Mouse (Mus musculus) layer of hippocampus, adult 8-10 months (tissue): ENCODE data around the gene Hfe2. TPM values are rescaled to one million over a fixed set of nuclear protein-coding genes. Genes with fewer than 3 reads are reported as not detected.
"Not testable (repeated sequence)": the region's sequence is repeated elsewhere in the genome, so short reads cannot be mapped to it uniquely, and the experiment has no call there.

Experiments
- DNase-seq, 2 experiments: peaks; one replicate each; pipeline ENCODE4 v3.0.0; 2022; ENCODE audit warnings: low spot score in 2 of 2
- total RNA-seq, 4 experiments: library from RNA; stranded (reverse); gene quantifications; 2 replicates each; pipeline ENCODE4 v1.2.4; 2022

Gene Hfe2
- under 1 TPM in 2 of 4 experiments, not detected in 2; 0.16 to 0.22 TPM for total RNA-seq

DNA sequence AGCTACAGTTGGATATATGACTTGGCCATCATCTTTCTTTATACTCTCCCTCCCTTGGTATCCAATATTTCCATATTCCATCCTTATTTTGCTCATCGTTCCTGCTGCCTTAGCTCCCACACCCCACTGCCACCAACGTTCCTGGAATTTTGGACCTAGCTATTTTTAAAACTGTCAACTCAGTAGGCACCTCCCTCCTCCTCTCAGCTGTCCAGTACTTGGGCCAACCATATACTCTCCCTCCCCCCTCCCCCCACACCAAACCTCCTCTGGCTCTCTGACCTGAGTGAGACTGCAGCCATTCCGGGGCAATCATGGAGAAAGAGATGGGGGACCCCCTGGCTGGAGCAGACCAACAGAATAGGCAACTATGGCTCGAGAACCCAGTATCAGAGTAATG, at the start of gene Hfe2:
Gene Hfe2, plus strand, starts transcription at position 259 of the 400 bp plus-strand sequence.
- no peak for DNase-seq

DNA sequence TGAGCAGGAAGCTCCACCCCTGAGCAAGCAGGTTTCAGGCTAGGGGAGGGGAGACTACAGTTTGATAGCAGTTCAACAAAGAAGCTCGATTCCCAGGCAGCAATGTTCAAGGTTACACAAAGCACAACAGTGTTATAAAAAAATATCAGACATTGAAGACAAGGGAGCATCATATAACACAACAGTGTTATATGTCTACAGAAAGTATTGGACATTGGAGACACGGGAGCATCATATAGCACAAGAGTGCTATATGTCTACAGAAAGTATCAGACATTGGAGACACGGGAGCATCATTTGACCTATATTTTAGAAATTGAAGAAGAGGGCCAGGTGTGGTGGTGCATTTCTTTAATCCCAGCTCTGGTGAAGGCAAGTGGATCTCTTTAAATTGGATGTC, 47.9 kb upstream of the Hfe2 start:
- no peak for DNase-seq

GRCm38 (mm10) chr3:96477558-96477957, 47.4 kb upstream of the Hfe2 start:
- no peak for DNase-seq

DNA sequence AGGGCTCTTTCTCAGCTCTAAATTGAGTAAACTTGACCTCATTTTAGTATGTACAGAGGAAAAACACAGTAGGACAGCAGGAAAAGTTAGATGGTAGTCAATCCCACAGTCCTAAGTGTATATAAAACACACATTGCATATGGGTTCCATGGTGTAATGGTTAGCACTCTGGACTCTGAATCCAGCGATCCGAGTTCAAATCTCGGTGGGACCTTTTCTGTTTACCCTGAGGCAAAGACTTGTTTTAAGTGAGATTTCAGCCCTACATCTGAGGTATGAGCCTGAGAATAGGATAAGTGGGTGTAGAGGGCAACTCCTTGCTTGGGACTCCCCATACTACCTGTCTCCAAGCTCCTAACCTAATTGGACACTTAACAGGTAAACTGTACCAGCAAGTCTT, 45.7 kb upstream of the Hfe2 start:
- DNase-seq = no peak

DNA sequence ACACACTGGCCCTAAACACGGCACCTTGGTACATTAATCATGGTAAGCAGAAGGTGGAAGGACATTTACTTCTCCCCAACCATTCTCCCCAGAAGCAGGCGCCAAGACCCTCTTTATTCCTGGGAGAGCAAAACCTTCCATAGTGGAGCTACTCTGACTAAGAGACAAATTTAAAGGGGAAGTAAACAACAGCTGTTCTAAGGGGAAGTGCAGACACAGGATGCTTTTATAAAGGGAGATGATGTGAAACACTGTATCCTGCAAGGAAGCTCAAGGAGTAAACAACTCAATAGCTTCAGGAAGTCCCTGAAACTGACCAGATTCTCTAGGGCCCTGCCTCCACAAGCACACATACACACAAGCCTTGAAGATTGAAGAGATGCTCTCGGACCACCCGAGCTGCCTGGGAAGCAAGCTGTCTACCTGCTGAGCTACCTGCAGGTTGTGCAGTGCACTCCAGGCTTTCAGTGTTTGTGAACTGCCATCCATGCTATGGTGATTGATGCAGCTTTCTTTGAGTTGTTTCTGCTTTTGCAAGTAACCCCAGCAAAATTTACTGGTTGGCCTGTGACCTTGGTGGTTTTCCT, 44.2 kb upstream of the Hfe2 start:
- no peak for DNase-seq

- DNase-seq = no peak
Observed at GRCm38 (mm10) chr3:96481856-96482255, 43.1 kb upstream of the Hfe2 start.

DNA sequence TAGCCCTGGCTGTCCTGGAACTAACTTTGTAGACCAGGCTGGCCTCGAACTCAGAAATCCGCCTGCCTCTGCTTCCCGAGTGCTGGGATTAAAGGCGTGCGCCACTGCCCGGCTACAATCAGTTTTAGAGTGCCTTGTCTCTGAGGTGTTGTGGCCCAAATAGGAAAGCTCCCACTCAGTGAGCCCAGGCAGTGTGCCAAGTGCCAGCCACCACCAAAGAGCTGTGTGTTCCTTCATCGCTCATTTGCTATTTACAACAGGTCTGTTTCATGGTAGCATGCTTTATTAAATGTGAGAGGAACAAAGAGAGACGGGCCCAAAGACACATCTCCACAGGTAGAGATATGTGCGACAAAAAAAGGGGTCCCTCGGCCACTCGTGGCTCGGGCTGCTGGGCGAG, 42.5 kb upstream of the Hfe2 start:
- DNase-seq = no peak

DNA sequence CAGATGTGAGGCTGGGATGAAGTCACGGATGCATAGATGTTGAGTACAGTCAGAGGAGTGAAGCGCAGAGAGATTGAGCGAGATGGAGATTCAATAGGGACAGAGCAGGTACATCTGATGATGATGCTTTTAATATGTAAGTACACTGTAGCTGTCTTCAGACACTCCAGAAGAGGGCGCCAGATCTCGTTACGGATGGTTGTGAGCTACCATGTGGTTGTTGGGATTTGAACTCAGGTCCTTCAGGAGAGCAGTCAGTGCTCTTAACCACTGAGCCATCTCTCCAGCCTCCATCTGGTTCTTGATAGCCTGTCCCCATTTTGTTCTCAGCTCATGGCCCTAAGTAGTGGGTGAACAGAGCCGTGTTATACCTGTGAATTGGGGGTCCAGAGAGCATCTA, 41.9 kb upstream of the Hfe2 start:
- not testable (repeated sequence) for DNase-seq

GRCm38 (mm10) chr3:96483946-96484345, 41.0 kb upstream of the Hfe2 start:
- no peak for DNase-seq

DNA sequence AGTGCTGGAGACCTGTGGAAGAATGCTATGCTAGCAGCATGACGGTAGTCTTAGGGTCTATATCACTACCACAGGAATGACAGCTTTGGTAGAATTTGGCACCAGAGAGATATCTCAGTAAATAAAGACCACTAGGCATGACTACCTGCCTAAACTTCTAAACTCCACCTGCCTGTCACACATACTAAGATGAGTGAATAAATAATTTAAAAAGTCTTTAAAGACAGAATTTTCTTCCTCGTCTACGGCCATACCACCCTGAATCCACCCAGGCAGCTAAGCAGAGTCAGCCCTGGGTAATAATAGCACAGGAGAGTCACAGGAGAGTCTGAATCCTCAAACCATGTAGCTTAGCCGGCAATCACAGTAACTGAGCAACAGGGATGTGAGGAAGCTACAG, 40.1 kb upstream of the Hfe2 start:
- no peak for DNase-seq

- DNase-seq = no peak
Observed at GRCm38 (mm10) chr3:96485361-96485760, 39.6 kb upstream of the Hfe2 start.

DNA sequence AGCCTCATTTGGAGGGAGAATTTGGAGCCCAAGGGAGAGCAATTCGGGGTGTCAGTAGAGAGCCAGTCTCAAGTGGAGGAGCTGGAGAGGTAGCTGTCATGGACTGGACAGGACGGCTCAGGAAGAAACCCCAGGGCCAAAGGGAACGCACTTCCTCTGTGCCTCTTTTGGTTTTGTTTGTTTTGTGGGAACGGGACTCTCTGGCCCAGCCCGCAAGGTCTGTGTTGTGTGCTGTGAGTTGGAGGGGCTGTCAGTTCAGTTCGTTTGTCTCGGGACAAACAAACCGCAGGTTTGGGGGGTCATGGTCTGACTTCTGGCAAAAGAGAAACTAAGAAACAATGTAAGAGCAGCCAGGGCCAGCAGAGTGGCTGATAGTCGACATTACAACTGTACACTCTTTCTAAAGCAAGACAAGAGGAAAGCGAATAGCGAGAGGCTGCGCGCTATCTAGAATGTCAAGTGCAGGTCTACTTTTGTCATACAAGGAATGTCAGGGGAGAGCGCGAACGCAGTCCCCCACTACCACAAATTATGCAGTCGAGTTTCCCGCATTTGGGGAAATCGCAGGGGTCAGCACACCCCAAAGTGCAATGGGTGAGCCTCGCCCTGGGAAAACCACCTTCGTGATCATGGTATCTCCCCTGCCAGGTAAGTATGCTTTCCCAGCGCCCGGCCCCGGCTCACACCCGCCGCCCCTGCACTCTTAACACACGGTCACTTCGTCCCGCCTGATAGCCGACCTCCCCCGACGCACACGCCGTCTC, 38.7 kb upstream of the Hfe2 start:
- DNase-seq = not testable (repeated sequence)

DNA sequence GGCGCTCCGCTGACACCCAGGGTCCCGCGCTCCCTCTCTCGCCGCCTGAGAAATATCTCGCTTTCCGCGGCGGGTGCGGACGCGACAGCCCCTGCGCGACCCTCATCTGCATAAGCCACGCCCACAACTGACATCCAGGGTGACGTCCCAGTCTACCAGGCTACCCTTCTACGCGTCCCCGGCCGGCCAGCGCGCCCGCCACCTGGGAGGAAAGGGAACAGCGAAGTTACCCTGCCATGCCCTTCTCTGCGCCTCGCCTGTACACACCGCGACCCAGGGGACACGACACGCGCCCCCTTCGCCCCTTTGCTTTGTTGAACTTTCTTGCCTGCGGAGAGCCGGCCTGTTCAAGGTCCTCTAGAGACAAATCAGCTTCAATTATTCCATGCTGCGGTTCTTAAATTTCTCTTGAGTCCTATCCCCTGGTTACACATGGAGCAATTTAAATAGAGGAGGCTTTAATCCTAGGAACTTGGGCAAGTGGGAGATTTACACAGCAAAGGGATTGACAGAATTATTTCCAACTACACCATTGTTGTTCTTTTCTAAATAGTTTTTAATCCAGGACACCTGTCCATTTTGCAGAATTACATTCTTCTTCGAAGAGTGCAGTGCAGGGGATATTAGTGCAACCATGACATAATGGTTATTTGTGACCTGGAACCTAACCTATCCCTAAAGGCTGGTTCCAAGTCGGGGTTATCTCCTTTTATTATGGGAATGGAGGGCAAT, 38.0 kb upstream of the Hfe2 start:
- DNase-seq = not testable (repeated sequence)

- DNase-seq = no peak
Observed at GRCm38 (mm10) chr3:96487596-96488289, 37.2 kb upstream of the Hfe2 start.

DNA sequence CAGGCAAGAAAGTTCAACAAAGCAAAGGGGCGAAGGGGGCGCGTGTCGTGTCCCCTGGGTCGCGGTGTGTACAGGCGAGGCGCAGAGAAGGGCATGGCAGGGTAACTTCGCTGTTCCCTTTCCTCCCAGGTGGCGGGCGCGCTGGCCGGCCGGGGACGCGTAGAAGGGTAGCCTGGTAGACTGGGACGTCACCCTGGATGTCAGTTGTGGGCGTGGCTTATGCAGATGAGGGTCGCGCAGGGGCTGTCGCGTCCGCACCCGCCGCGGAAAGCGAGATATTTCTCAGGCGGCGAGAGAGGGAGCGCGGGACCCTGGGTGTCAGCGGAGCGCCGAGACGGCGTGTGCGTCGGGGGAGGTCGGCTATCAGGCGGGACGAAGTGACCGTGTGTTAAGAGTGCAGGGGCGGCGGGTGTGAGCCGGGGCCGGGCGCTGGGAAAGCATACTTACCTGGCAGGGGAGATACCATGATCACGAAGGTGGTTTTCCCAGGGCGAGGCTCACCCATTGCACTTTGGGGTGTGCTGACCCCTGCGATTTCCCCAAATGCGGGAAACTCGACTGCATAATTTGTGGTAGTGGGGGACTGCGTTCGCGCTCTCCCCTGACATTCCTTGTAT, 36.6 kb upstream of the Hfe2 start:
- DNase-seq = not testable (repeated sequence)

DNA sequence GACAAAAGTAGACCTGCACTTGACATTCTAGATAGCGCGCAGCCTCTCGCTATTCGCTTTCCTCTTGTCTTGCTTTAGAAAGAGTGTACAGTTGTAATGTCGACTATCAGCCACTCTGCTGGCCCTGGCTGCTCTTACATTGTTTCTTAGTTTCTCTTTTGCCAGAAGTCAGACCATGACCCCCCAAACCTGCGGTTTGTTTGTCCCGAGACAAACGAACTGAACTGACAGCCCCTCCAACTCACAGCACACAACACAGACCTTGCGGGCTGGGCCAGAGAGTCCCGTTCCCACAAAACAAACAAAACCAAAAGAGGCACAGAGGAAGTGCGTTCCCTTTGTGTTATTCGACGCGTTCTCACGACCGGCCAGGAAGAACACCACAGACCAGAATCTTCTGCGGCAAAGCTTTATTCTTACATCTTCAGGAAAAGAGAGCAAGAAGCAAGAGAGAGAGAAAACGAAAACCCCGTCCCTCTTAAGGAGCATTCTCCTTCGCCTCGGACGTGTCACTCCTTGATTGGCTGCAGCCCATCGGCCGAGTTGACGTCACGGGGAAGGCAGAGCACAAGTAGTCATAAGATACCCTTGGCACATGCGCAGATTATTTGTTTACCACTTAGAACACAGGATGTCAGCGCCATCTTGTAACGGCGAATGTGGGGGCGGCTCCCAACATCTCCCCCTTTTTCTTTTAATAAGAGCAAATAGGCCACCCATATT, 35.9 kb upstream of the Hfe2 start:
- DNase-seq = not testable (repeated sequence)

DNA sequence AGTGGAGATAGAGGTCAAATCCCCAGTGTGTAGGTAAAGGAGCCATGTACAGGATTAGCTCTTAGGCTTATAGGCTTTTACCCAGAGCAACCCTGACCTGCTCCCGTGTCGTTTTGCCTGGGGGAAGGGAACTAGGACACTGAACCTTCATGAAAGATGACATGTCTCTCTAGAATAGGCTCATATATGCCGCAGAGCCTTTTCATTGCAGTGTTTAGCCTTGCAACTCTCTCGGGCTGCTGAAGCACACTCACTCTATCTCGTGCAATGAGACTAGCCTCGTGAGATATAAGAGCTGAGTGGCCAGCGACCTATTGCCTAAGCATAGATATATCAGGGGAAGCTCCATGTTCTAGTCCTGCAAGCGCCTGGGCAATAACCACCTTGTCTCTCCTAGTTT, 35.3 kb upstream of the Hfe2 start:
- not testable (repeated sequence) for DNase-seq

DNA sequence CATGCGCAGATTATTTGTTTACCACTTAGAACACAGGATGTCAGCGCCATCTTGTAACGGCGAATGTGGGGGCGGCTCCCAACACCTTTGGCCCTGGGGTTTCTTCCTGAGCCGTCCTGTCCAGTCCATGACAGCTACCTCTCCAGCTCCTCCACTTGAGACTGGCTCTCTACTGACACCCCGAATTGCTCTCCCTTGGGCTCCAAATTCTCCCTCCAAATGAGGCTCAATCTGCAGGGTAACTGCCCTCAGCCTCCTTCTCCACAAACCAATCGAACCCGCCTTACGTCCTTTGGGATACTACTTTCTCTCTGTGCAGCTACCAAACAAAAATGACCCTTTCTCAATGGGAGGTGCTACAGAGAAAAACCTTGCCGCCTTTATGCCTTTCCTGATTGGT, 30.5 kb upstream of the Hfe2 start:
- not testable (repeated sequence) for DNase-seq

GRCm38 (mm10) chr3:96494912-96495311, 30.1 kb upstream of the Hfe2 start:
- no peak for DNase-seq

DNA sequence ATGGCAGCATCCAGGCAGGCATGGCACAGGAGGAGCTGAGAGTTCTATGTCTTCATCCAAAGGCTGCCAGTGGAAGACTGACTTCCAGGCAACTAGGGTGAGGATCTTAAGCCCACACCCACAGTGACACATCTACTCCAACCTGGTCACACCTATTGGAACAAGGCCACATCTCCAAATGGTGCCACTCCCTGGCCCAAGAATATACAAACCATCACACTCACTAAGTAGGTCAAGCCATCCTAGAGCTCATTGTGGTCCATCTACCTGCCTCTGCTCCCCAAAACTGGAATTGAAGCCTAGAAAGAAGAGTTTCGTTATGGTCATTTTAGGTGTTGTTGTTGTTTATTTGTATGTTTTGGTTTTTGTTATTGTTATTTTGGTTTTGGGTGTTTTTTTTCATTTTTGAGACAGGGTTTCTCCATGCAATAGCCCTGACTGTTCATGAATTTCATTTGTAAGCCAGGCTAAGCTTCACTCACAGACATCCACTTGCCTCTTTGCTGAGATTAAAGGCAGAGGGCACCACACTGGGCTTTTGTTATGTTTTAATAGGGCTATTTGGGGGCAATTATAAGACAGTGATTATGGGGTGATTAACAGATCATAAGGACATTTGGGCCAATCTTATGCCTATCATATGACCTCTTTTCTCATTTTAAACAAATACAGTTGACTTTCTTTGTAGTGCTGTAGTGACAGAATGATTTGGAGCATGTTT, 29.3 kb upstream of the Hfe2 start:
- no peak for DNase-seq
